Mouse (Mus musculus): Measurements from ENCODE around the gene Dnaic1.
A peak's percentile ranks its signal among the peaks of the same experiment; 100 is the strongest.

Gene Dnaic1

GRCm38 (mm10) chr4:41568682-41569410, 729 bp upstream of the Dnaic1 start:
- DNase-seq (ENCODE audit: low read depth, low spot score): no peak

- no peak for DNase-seq (ENCODE audit: low read depth, low spot score)
Measured at GRCm38 (mm10) chr4:41571490-41571889, 1.9 kb downstream of the Dnaic1 start.

- DNase-seq (ENCODE audit: low read depth, low spot score): no peak
Measured at GRCm38 (mm10) chr4:41573492-41573891, 3.9 kb downstream of the Dnaic1 start.

GRCm38 (mm10) chr4:41575914-41576313, 6.3 kb downstream of the Dnaic1 start:
- DNase-seq (ENCODE audit: low read depth, low spot score): no peak

- no peak for DNase-seq (ENCODE audit: low read depth, low spot score)
Measured at GRCm38 (mm10) chr4:41583353-41583752, 13.8 kb downstream of the Dnaic1 start.

GRCm38 (mm10) chr4:41602818-41603217, 33.2 kb downstream of the Dnaic1 start:
- no peak for DNase-seq (ENCODE audit: low read depth, low spot score)

- no peak for DNase-seq (ENCODE audit: low read depth, low spot score)
Measured at GRCm38 (mm10) chr4:41604476-41605396, 35.2 kb downstream of the Dnaic1 start.

GRCm38 (mm10) chr4:41606784-41607183, 37.2 kb downstream of the Dnaic1 start:
- peak; percentile 29 for DNase-seq (ENCODE audit: low read depth, low spot score)

GRCm38 (mm10) chr4:41609681-41610593, 40.4 kb downstream of the Dnaic1 start:
- DNase-seq (ENCODE audit: low read depth, low spot score): peak; percentile 12

GRCm38 (mm10) chr4:41610594-41610980, 41.0 kb downstream of the Dnaic1 start:
- DNase-seq (ENCODE audit: low read depth, low spot score): no peak

GRCm38 (mm10) chr4:41612166-41612565, 42.6 kb downstream of the Dnaic1 start:
- no peak for DNase-seq (ENCODE audit: low read depth, low spot score)

- DNase-seq (ENCODE audit: low read depth, low spot score): peak; percentile 54
Measured at GRCm38 (mm10) chr4:41614156-41614555, 44.6 kb downstream of the Dnaic1 start.

- DNase-seq (ENCODE audit: low read depth, low spot score): no peak
Measured at GRCm38 (mm10) chr4:41615661-41616599, 46.4 kb downstream of the Dnaic1 start.

- DNase-seq (ENCODE audit: low read depth, low spot score): no peak
Measured at GRCm38 (mm10) chr4:41618916-41619746, 49.6 kb downstream of the Dnaic1 start.

GRCm38 (mm10) chr4:41622071-41622470, 52.5 kb downstream of the Dnaic1 start:
- DNase-seq (ENCODE audit: low read depth, low spot score): no peak

- no peak for DNase-seq (ENCODE audit: low read depth, low spot score)
Measured at GRCm38 (mm10) chr4:41628202-41628927, 58.8 kb downstream of the Dnaic1 start.

- no peak for DNase-seq (ENCODE audit: low read depth, low spot score)
Measured at GRCm38 (mm10) chr4:41630196-41630595, 60.6 kb downstream of the Dnaic1 start.

- DNase-seq (ENCODE audit: low read depth, low spot score): no peak
Measured at GRCm38 (mm10) chr4:41631390-41631789, 61.8 kb downstream of the Dnaic1 start.

GRCm38 (mm10) chr4:41633001-41633400, 63.4 kb downstream of the Dnaic1 start:
- no peak for DNase-seq (ENCODE audit: low read depth, low spot score)

All from CD4-positive helper T cell, adult 2 months (primary cell).